Mouse (Mus musculus) CH12.LX (cell line): ENCODE data around the gene Hip1r. TPM values are rescaled to one million over a fixed set of nuclear protein-coding genes. Genes with fewer than 3 reads are reported as not detected.

Source experiments
- DNase-seq: peaks from one replicate; pipeline ENCODE4 v3.0.0-alpha.2; 2013; ENCODE audit errors: extremely low read depth
- H3K27ac ChIP-seq: 2 replicates; pipeline ENCODE4 v1.5.1; 2012; ENCODE audit warnings: low read depth, mild to moderate bottlenecking, control low read depth, moderate library complexity; ENCODE audit not compliant: insufficient read depth
- H3K27me3 ChIP-seq: replicated peaks from 2 replicates; pipeline ENCODE3; 2012; ENCODE audit warnings: inconsistent platforms
- H3K36me3 ChIP-seq, 2 experiments: replicated peaks in 1 of 2; 2 replicates each; pipeline versions ENCODE3 to v1.6.1; 2012; ENCODE audit warnings: inconsistent platforms in 1 of 2, low read length in 1 of 2, mild to moderate bottlenecking in 1 of 2, mixed read lengths in 1 of 2, moderate library complexity in 1 of 2; ENCODE audit not compliant: control insufficient read depth in 1 of 2, insufficient read depth in 1 of 2
- H3K4me1 ChIP-seq, 2 experiments: 2 replicates each; pipeline ENCODE4 v1.6.1; 2012; ENCODE audit warnings: inconsistent platforms in 1 of 2, moderate library complexity in 1 of 2; ENCODE audit not compliant: insufficient read depth in 2 of 2, control insufficient read depth in 1 of 2
- H3K4me2 ChIP-seq: 2 replicates; pipeline ENCODE4 v1.6.1; 2012; ENCODE audit warnings: low read depth, mild to moderate bottlenecking, control low read depth; ENCODE audit not compliant: poor library complexity, insufficient read depth, severe bottlenecking
- H3K4me3 ChIP-seq, 3 experiments: fragments of 150-350 bp in 1 of 3; sonication (generic) in 1 of 3; replicated peaks in 1 of 3; 2 replicates each; pipeline versions ENCODE3 to v1.5.1; 2011 to 2012; ENCODE audit warnings: low read depth in 2 of 3, low read length in 2 of 3, mild to moderate bottlenecking in 2 of 3, moderate library complexity in 2 of 3, control low read depth in 1 of 3, improper control_type of control experiment in 1 of 3, inconsistent platforms in 1 of 3, mixed read lengths in 1 of 3; ENCODE audit not compliant: poor library complexity in 1 of 3
- H3K79me2 ChIP-seq: replicated peaks from 2 replicates; pipeline ENCODE4 v1.6.1; 2012; ENCODE audit warnings: mild to moderate bottlenecking, moderate library complexity; ENCODE audit not compliant: control insufficient read depth, poor library complexity, insufficient read depth, severe bottlenecking; ENCODE audit errors: extremely low read depth
- H3K9ac ChIP-seq: 2 replicates; pipeline ENCODE4 v1.6.1; 2012; ENCODE audit warnings: low read depth, mild to moderate bottlenecking, control low read depth, moderate library complexity; ENCODE audit not compliant: insufficient read depth
- H3K9me3 ChIP-seq: replicated peaks from 2 replicates; pipeline ENCODE3; 2012; ENCODE audit warnings: low read length, inconsistent platforms, mixed read lengths
- BHLHE40 ChIP-seq: IDR thresholded peaks from 2 replicates; pipeline ENCODE4 v1.6.1; 2011; ENCODE audit warnings: mild to moderate bottlenecking, low read depth, low read length, improper control_type of control experiment
- CHD1 ChIP-seq: IDR thresholded peaks from 2 replicates; pipeline ENCODE4 v1.6.1; 2012; ENCODE audit warnings: low read depth, low read length, improper control_type of control experiment, inconsistent platforms
- CHD2 ChIP-seq: IDR thresholded peaks from 2 replicates; pipeline ENCODE4 v1.6.1; 2011; ENCODE audit warnings: low read length, improper control_type of control experiment
- CTCF ChIP-seq, 2 experiments: IDR thresholded peaks in 1 of 2; conservative IDR thresholded peaks in 1 of 2; 2 replicates each; pipeline ENCODE4 v1.5.1; 2011 to 2012; ENCODE audit warnings: low read depth in 2 of 2, low read length in 2 of 2, improper control_type of control experiment in 1 of 2, inconsistent platforms in 1 of 2, mild to moderate bottlenecking in 1 of 2, moderate library complexity in 1 of 2
- E2F4 ChIP-seq: IDR thresholded peaks from 2 replicates; pipeline ENCODE4 v1.6.1; 2011; ENCODE audit warnings: low read depth, low read length, improper control_type of control experiment; ENCODE audit not compliant: insufficient replicate concordance
- ELF1 ChIP-seq: IDR thresholded peaks from 2 replicates; pipeline ENCODE4 v1.6.1; 2014; ENCODE audit warnings: low read depth, mild to moderate bottlenecking, inconsistent platforms, low read length, improper control_type of control experiment
- EP300 ChIP-seq: IDR thresholded peaks from 2 replicates; pipeline ENCODE4 v1.6.1; 2011; ENCODE audit warnings: low read length, improper control_type of control experiment
- ETS1 ChIP-seq: conservative IDR thresholded peaks from 2 replicates; pipeline ENCODE4 v1.6.1; 2012; ENCODE audit warnings: low read depth, mild to moderate bottlenecking, inconsistent platforms, low read length, improper control_type of control experiment, moderate library complexity
- GABPA ChIP-seq: IDR thresholded peaks from 2 replicates; pipeline ENCODE4 v1.6.1; 2012; ENCODE audit warnings: low read depth, low read length, improper control_type of control experiment, inconsistent platforms; ENCODE audit not compliant: insufficient replicate concordance
- HCFC1 ChIP-seq: IDR thresholded peaks from 2 replicates; pipeline ENCODE4 v1.6.1; 2012; ENCODE audit warnings: low read depth, mild to moderate bottlenecking, inconsistent platforms, low read length, improper control_type of control experiment
- IRF4 ChIP-seq: IDR thresholded peaks from 2 replicates; pipeline ENCODE4 v1.6.1; 2014; ENCODE audit warnings: low read depth, mild to moderate bottlenecking, inconsistent platforms, low read length, improper control_type of control experiment
- JUN ChIP-seq: IDR thresholded peaks from 2 replicates; pipeline ENCODE4 v1.6.1; 2011; ENCODE audit warnings: low read depth, mild to moderate bottlenecking, low read length, improper control_type of control experiment, moderate library complexity; ENCODE audit not compliant: insufficient read depth
- JUND ChIP-seq: conservative IDR thresholded peaks from 2 replicates; pipeline ENCODE4 v1.6.1; 2011; ENCODE audit warnings: low read depth, low read length, improper control_type of control experiment
- KAT2A ChIP-seq: IDR thresholded peaks from 2 replicates; pipeline ENCODE4 v1.6.1; 2012; ENCODE audit warnings: low read length, improper control_type of control experiment, inconsistent platforms; ENCODE audit not compliant: insufficient replicate concordance
- MAFK ChIP-seq: IDR thresholded peaks from 2 replicates; pipeline ENCODE4 v1.6.1; 2011; ENCODE audit warnings: low read length, improper control_type of control experiment; ENCODE audit not compliant: insufficient replicate concordance
- MAX ChIP-seq: IDR thresholded peaks from 2 replicates; pipeline ENCODE4 v1.6.1; 2011; ENCODE audit warnings: low read length, improper control_type of control experiment
- MAZ ChIP-seq: IDR thresholded peaks from 2 replicates; pipeline ENCODE4 v1.6.1; 2012; ENCODE audit warnings: low read depth, mild to moderate bottlenecking, inconsistent platforms, low read length, improper control_type of control experiment, moderate library complexity
- MEF2A ChIP-seq: IDR thresholded peaks from 2 replicates; pipeline ENCODE4 v1.6.1; 2014; ENCODE audit warnings: low read depth, mild to moderate bottlenecking, inconsistent platforms, low read length, improper control_type of control experiment, borderline replicate concordance
- MXI1 ChIP-seq: IDR thresholded peaks from 2 replicates; pipeline ENCODE4 v1.6.1; 2011; ENCODE audit warnings: mild to moderate bottlenecking, low read depth, low read length, improper control_type of control experiment
- MYC ChIP-seq: IDR thresholded peaks from 2 replicates; pipeline ENCODE4 v1.6.1; 2011; ENCODE audit warnings: low read depth, mild to moderate bottlenecking, improper control_type of control experiment, low read length
- NELFE ChIP-seq: IDR thresholded peaks from 2 replicates; pipeline ENCODE4 v1.6.1; 2011; ENCODE audit warnings: low read depth, low read length, improper control_type of control experiment
- NRF1 ChIP-seq: IDR thresholded peaks from 2 replicates; pipeline ENCODE4 v1.6.1; 2014; ENCODE audit warnings: low read depth, mild to moderate bottlenecking, inconsistent platforms, low read length, improper control_type of control experiment, moderate library complexity
- PAX5 ChIP-seq: IDR thresholded peaks from 2 replicates; pipeline ENCODE4 v1.6.1; 2012; ENCODE audit warnings: low read length, inconsistent platforms, mixed read lengths
- POLR2A ChIP-seq: IDR thresholded peaks from 2 replicates; pipeline ENCODE4 v1.6.1; 2011; ENCODE audit warnings: low read depth, mild to moderate bottlenecking, improper control_type of control experiment, low read length
- POLR2AphosphoS2 ChIP-seq: IDR thresholded peaks from 2 replicates; pipeline ENCODE4 v1.6.1; 2011; ENCODE audit warnings: low read depth, low read length, improper control_type of control experiment
- RAD21 ChIP-seq: IDR thresholded peaks from 2 replicates; pipeline ENCODE4 v1.6.1; 2011; ENCODE audit warnings: low read depth, mild to moderate bottlenecking, low read length, improper control_type of control experiment, moderate library complexity
- RCOR1 ChIP-seq: conservative IDR thresholded peaks from 2 replicates; pipeline ENCODE4 v1.6.1; 2012; ENCODE audit warnings: low read depth, mild to moderate bottlenecking, inconsistent platforms, low read length, improper control_type of control experiment
- SIN3A ChIP-seq: IDR thresholded peaks from 2 replicates; pipeline ENCODE4 v1.6.1; 2012; ENCODE audit warnings: low read length, improper control_type of control experiment, inconsistent platforms
- SMC3 ChIP-seq: IDR thresholded peaks from 2 replicates; pipeline ENCODE4 v1.6.1; 2011; ENCODE audit warnings: low read depth, low read length, improper control_type of control experiment
- TBP ChIP-seq: conservative IDR thresholded peaks from 2 replicates; pipeline ENCODE4 v1.6.1; 2011; ENCODE audit warnings: low read depth, low read length, improper control_type of control experiment
- TCF12 ChIP-seq: IDR thresholded peaks from 2 replicates; pipeline ENCODE4 v1.6.1; 2014; ENCODE audit warnings: low read depth, mild to moderate bottlenecking, inconsistent platforms, low read length, improper control_type of control experiment
- UBTF ChIP-seq: IDR thresholded peaks from 2 replicates; pipeline ENCODE4 v1.6.1; 2012; ENCODE audit warnings: low read depth, mild to moderate bottlenecking, inconsistent platforms, low read length, improper control_type of control experiment, moderate library complexity
- USF1 ChIP-seq: IDR thresholded peaks from 2 replicates; pipeline ENCODE4 v1.6.1; 2014; ENCODE audit warnings: low read depth, mild to moderate bottlenecking, inconsistent platforms, low read length, improper control_type of control experiment
- USF2 ChIP-seq: conservative IDR thresholded peaks from 2 replicates; pipeline ENCODE4 v1.6.1; 2011; ENCODE audit warnings: low read depth, low read length, improper control_type of control experiment
- ZC3H11A ChIP-seq: IDR thresholded peaks from 2 replicates; pipeline ENCODE4 v1.6.1; 2012; ENCODE audit warnings: low read depth, mild to moderate bottlenecking, inconsistent platforms, low read length, improper control_type of control experiment
- ZKSCAN1 ChIP-seq: IDR thresholded peaks from 2 replicates; pipeline ENCODE4 v1.6.1; 2012; ENCODE audit warnings: low read depth, inconsistent platforms, low read length, improper control_type of control experiment, borderline replicate concordance
- ZMIZ1 ChIP-seq: IDR thresholded peaks from 2 replicates; pipeline ENCODE4 v1.6.1; 2012; ENCODE audit warnings: low read depth, mild to moderate bottlenecking, inconsistent platforms, low read length, improper control_type of control experiment
- ZNF384 ChIP-seq: IDR thresholded peaks from 2 replicates; pipeline ENCODE4 v1.6.1; 2012; ENCODE audit warnings: low read depth, low read length, improper control_type of control experiment, inconsistent platforms
- dilution Hi-C: fragments of 300-500 bp; cut with MboI; formaldehyde crosslinking; loops from 2 replicates; pipeline ENCODE4 v1.14.3; 2020; ENCODE audit warnings: low sequenced_read_pairs; ENCODE audit not compliant: extremely low pct_unique_long_range_greater_than_20kb, extremely low pct_ligation_motif_present
- in situ Hi-C: fragments of 300-500 bp; cut with MboI; formaldehyde crosslinking; loops from 3 replicates; pipeline ENCODE4 v1.14.3; 2019; ENCODE audit warnings: low sequenced_read_pairs, low pct_ligation_motif_present, low pct_unique_long_range_greater_than_20kb, mixed read lengths
- polyA plus RNA-seq: library from polyadenylated mRNA; unstranded; fragments of >175 nt; gene quantifications from 2 replicates; pipeline ENCODE4 v1.2.1, GENCODE M21; 2012; ENCODE audit warnings: low read depth; ENCODE audit not compliant: insufficient read length
- total RNA-seq, 2 experiments: library from RNA; depleted of rRNA; stranded (reverse); fragments of 300-350 nt in 1 of 2; fragments of >200 nt in 1 of 2; gene quantifications; 2 replicates each; pipeline ENCODE4 v1.2.3; 2012 to 2014

The Hip1r gene
- total and polyA plus RNA-seq, 3 experiments: 26.1 to 49.8 (median 44.7) TPM

- Histone ChIP-seq H3K4me1 (peaks cover 35 to 65% of the 10 kb centered on the region in 2 experiments), H3K9me3 (no peaks in the 10 kb centered on the region), H3K4me3 (peak overlapping the region; percentile 54 to 85 (median 57)), H3K27ac (peak overlapping the region; percentile 82), H3K36me3 (peaks cover 0 to 18% of the 10 kb centered on the region in 2 experiments), H3K4me2 (peak overlapping the region; percentile 95), H3K27me3 (no peaks in the 10 kb centered on the region), H3K79me2 (peaks cover 59% of the 10 kb centered on the region), H3K9ac (peak overlapping the region; percentile 62)
- in situ Hi-C loops: no loop called here
- no peak for TF ChIP-seq NELFE
- TF ChIP-seq RAD21: no peak
- no peak for TF ChIP-seq PAX5
- TF ChIP-seq SMC3: no peak
- no peak for TF ChIP-seq KAT2A
- peak; percentile 85 for TF ChIP-seq TCF12
- TF ChIP-seq HCFC1: no peak
- 0 out of 2 replicates have a peak, but pooled peaks have one; percentile 11 for TF ChIP-seq MAZ
- TF ChIP-seq CTCF (conservative IDR thresholded peaks at IDR 0.05 in 1 of 2, IDR thresholded peaks at IDR 0.05 in 1 of 2; ENCODE audit: low read depth in 2 of 2, low read length in 2 of 2): no peak
- TF ChIP-seq RCOR1: no peak
- TF ChIP-seq BHLHE40: 0 out of 2 replicates have a peak, but pooled peaks have one; percentile 45
- TF ChIP-seq TBP: no peak
- TF ChIP-seq ELF1: no peak
- 0 out of 2 replicates have a peak, but pooled peaks have one; percentile 48 for TF ChIP-seq MYC
- peak; percentile 65 for TF ChIP-seq JUND
- TF ChIP-seq USF2: no peak
- peak; percentile 32; the same call in 1 of the 2 replicates for TF ChIP-seq CHD1
- peak; percentile 88 for TF ChIP-seq EP300
- no peak for TF ChIP-seq USF1
- no peak for TF ChIP-seq E2F4
- TF ChIP-seq SIN3A: peak; percentile 83
- TF ChIP-seq MEF2A: 0 out of 2 replicates have a peak, but pooled peaks have one; percentile 34
- TF ChIP-seq MAX: 0 out of 2 replicates have a peak, but pooled peaks have one; percentile 24
- TF ChIP-seq NRF1: no peak
- peak; percentile 81 for TF ChIP-seq IRF4
- TF ChIP-seq GABPA: no peak
- no peak for TF ChIP-seq UBTF
- TF ChIP-seq POLR2AphosphoS2: no peak
- TF ChIP-seq JUN: peak; percentile 47; the same call in 1 of the 2 replicates
- TF ChIP-seq ZKSCAN1: no peak
- peak; percentile 56; the same call in 1 of the 2 replicates for TF ChIP-seq MXI1
- TF ChIP-seq POLR2A: peak; percentile 27; the same call in 1 of the 2 replicates
- 0 out of 2 replicates have a peak, but pooled peaks have one; percentile 1 for TF ChIP-seq ZMIZ1
- TF ChIP-seq ZNF384: no peak
- no peak for TF ChIP-seq CHD2
- TF ChIP-seq MAFK: no peak
- no peak; the same call in 1 of the 2 replicates for TF ChIP-seq ETS1
- TF ChIP-seq ZC3H11A: no peak
- dilution Hi-C loops: no loop called here
- peak; percentile 62 for DNase-seq
These were observed 2.3 kb downstream of the Hip1r start for GRCm38 (mm10) chr5:123975668-123976180.
